Mouse (Mus musculus) C2C12 (cell line): ENCODE results near the gene Robo1.

Experiments used
- CTCF ChIP-seq: IDR thresholded peaks from one replicate; pipeline ENCODE4 v1.5.1; 2011; ENCODE audit not compliant: control insufficient read depth, insufficient read depth, insufficient read length
- MAX ChIP-seq: IDR thresholded peaks from one replicate; pipeline ENCODE4 v1.6.1; 2011; ENCODE audit warnings: mild to moderate bottlenecking, control low read depth
- MYOD1 ChIP-seq: IDR thresholded peaks from one replicate; pipeline ENCODE4 v1.6.1; 2011; ENCODE audit warnings: low read depth; ENCODE audit not compliant: control insufficient read depth, insufficient read length
- MYOG ChIP-seq: IDR thresholded peaks from one replicate; pipeline ENCODE4 v1.6.1; 2011; ENCODE audit not compliant: control insufficient read depth, insufficient read length; ENCODE audit errors: extremely low read depth
- USF1 ChIP-seq: IDR thresholded peaks from one replicate; pipeline ENCODE4 v1.6.1; 2011; ENCODE audit warnings: low read depth, mild to moderate bottlenecking, control low read depth, moderate library complexity

GRCm38 (mm10) chr16:73007434-73007833 is 699.3 kb downstream of the Robo1 start:
- TF ChIP-seq CTCF (no peak), MAX (no peak), MYOD1 (no peak), MYOG (no peak), USF1 (no peak)
